Mouse (Mus musculus): ENCODE measurements around the gene Heatr6. TPM values are rescaled to one million over a fixed set of nuclear protein-coding genes. Genes with fewer than 3 reads are reported as not detected.

The Heatr6 gene
- total RNA-seq, 2 experiments from 2014 or later = 8.5 to 9.2 TPM

- Histone ChIP-seq H3K27ac (no peak overlapping the region), H3K4me3 (no peak overlapping the region)
- TF ChIP-seq CTCF (IDR thresholded peaks at IDR 0.05) = no peak
- intact Hi-C loops (cut with DNase I) = no loop called here
- no peak for DNase-seq
Measured at GRCm38 (mm10) chr11:83771014-83771413, 17.5 kb downstream of the Heatr6 start.

DNA sequence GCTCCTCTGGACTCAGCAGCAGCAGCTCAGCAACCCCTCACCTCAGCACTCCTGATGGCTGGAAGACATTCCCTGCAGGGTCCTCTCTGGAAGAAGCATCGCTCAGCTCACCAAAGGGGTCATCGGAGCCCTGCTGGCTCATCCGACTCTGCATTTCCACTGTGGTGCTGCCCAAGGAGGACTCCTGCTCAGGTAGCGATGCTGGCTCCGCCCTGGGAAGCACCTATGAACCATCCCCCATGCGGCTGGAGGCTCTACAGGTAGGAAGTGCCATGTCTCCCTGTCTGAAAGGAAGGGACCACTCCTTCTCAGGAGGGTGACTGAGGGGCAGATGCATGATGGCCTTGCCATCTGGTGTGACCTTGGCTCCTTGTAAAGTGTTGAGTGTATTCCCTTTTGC is 18.8 kb downstream of the Heatr6 start:
- no peak for DNase-seq
- no peak overlapping the region for H3K27ac ChIP-seq
- no peak overlapping the region for H3K4me3 ChIP-seq
- no peak for TF ChIP-seq CTCF (IDR thresholded peaks at IDR 0.05)
- intact Hi-C loops (cut with DNase I) = no loop called here

DNA sequence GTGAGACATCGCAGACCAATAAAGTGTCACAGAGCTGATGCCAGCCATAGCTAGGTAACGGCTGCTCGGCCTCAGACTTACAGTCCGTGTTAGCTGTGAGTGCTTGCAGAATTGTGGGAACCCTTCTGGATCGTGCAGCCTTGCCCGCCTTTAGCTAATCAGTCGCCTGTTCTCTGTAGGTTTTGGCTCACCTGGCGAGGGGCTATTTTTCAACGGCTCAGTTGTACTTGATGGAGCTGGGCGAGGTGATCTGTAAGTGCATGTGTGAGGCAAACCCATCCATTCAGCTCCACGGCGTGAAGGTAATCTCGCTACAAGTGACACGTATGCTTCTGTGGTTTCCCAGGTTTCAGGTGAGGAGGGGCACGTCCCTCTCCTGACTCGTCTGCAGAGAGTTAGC is 20.2 kb downstream of the Heatr6 start:
- intact Hi-C loops (cut with DNase I) = no loop called here
- DNase-seq = no peak
- Histone ChIP-seq H3K4me3 (no peak overlapping the region), H3K27ac (no peak overlapping the region)
- TF ChIP-seq CTCF (IDR thresholded peaks at IDR 0.05) = no peak

DNA sequence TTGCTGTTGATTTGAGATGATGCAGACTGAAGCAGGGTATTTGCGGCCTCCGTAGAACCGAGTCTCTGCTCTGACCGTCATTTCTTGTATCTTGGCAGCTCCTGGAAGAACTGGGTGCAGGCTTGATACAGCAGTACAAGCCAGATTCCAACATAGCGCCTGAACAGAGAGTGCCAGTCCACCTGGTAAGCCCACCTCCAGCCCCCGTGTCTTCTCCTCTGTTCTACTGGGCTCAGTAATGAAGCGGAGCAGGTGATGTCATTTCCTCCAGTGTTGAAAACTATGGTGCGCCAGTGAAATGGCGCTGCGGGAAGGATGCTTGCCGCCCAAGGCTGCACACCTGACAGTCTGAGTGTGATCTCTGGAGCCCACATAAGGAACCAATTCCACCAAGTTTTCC is 20.8 kb downstream of the Heatr6 start:
- DNase-seq = no peak
- intact Hi-C loops (cut with DNase I) = no loop called here
- TF ChIP-seq CTCF (IDR thresholded peaks at IDR 0.05) = no peak
- Histone ChIP-seq H3K4me3 (no peak overlapping the region), H3K27ac (no peak overlapping the region)

GRCm38 (mm10) chr11:83776798-83777197 is 23.3 kb downstream of the Heatr6 start:
- Histone ChIP-seq H3K27ac (no peak overlapping the region), H3K4me3 (no peak overlapping the region)
- TF ChIP-seq CTCF (IDR thresholded peaks at IDR 0.05) = no peak
- DNase-seq = no peak
- intact Hi-C loops (cut with DNase I) = no loop called here

GRCm38 (mm10) chr11:83783931-83784600 is 30.6 kb downstream of the Heatr6 start:
- H3K4me3 ChIP-seq = no peak overlapping the region
- no peak overlapping the region for H3K27ac ChIP-seq
- no peak for DNase-seq
- intact Hi-C loops (cut with DNase I) = loop anchor here (2.0 kb wide), 1 partner anchor 155 kb away; no protein-coding TSS in a partner anchor
- no peak for TF ChIP-seq CTCF (IDR thresholded peaks at IDR 0.05)

DNA sequence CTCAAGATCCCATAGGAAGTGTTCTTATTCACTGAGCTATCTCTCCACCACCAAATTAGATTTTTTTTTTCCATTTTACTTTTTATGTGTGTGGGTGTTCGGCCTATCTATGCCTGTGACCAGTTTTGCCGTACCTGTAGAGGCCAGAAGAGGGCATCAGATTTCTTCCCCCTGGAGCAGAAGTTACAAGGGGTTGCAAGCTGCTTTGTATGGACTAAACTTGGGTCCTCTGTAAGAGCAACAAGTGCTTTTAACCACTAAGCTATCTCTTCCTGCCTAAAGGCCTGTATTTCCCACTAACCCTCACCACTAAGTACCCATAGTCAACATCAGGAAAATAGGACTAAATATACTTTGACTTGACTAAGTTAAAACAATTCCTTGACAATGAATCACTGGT is 31.2 kb downstream of the Heatr6 start:
- peak; percentile 59 for TF ChIP-seq CTCF (IDR thresholded peaks at IDR 0.05)
- no peak overlapping the region for H3K4me3 ChIP-seq
- intact Hi-C loops (cut with DNase I) = loop anchor here (2.0 kb wide), 1 partner anchor 154 kb away; no protein-coding TSS in a partner anchor
- DNase-seq = no peak
- no peak overlapping the region for H3K27ac ChIP-seq

DNA sequence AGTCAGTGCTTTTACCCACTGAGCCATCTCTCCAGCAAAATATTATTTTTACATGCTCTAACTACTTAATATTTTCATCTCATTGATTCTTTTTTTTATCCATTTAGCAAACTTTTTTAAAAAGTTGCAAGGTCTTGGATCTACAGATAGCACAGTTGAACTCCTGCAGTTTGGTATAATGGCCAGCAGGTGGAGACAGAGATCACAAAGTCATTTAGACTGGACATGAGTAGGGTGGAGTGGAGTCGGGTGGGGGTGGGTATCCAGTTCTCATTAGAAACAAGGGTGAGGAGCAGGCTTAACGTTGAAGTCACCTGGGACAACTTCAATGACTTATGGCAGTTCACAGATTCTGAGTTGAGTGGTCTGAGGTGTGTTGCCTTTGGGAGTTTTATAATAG is 31.9 kb downstream of the Heatr6 start:
- no peak overlapping the region for H3K4me3 ChIP-seq
- peak; percentile 31 for DNase-seq
- TF ChIP-seq CTCF (IDR thresholded peaks at IDR 0.05) = peak; percentile 78
- intact Hi-C loops (cut with DNase I) = loop anchor here (2.0 kb wide), 1 partner anchor 153 kb away; no protein-coding TSS in a partner anchor
- no peak overlapping the region for H3K27ac ChIP-seq

- DNase-seq = peak; percentile 38
- H3K27ac ChIP-seq = peak overlapping the region; percentile 49; the same call in 1 of the 2 replicates
- intact Hi-C loops (cut with DNase I) = no loop called here
- no peak for TF ChIP-seq CTCF (IDR thresholded peaks at IDR 0.05)
- no peak overlapping the region for H3K4me3 ChIP-seq
Measured at GRCm38 (mm10) chr11:83786835-83787234, 33.3 kb downstream of the Heatr6 start.

DNA sequence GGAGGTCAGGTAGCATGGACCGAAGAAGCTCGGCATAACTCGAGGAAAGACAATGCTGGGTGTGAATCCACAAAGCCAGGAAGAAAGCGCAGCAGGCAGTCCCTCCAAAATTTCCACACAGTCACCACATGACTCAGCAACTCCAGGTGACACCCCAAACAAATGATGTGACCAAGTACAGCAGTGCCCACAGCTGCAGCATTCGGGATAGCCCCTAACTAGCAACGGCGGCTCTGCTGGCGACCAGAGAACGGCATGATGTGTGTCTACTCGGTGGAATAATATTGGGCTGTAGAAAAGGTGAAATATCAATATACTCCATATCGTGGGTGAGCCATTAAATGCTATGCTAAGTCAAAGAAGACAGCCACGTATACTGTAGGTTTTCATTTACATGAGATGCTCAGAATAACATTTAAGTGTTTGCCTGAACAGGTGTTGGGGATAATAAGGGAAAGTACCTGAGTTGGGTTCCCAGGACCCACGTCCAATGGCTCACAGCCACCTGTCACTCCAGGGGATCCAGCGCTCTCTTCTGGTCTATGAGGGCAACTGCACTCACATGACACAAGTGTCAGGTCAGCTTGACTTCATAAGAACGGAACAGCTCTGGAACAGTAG is 34.0 kb downstream of the Heatr6 start:
- intact Hi-C loops (cut with DNase I) = no loop called here
- H3K27ac ChIP-seq = peak overlapping the region; percentile 49; the same call in 1 of the 2 replicates
- DNase-seq = no peak
- H3K4me3 ChIP-seq = no peak overlapping the region
- TF ChIP-seq CTCF (IDR thresholded peaks at IDR 0.05) = peak; percentile 38; the same call in 1 of the 2 replicates

DNA sequence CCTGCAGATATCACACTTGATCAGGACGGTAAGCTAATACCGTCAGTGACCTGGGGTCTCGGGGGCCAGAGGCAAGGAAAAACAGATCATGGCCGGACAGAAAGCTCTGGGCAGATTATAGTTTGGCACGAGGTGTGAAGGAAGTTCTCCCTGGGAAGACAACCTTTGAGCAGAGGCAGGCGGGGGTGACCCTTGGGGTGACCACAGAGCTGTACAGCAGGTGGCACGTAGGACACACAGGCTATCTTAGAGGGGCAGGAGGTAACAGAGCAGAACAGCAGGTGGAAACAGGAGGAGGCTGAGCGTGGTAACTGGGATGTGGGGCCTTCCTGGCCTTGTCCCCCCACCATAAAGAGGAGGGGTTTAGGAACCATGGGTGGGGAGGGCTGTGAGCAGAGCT is 34.8 kb downstream of the Heatr6 start:
- no peak for TF ChIP-seq CTCF (IDR thresholded peaks at IDR 0.05)
- H3K4me3 ChIP-seq = no peak overlapping the region
- H3K27ac ChIP-seq = no peak overlapping the region
- intact Hi-C loops (cut with DNase I) = no loop called here
- no peak for DNase-seq

- H3K4me3 ChIP-seq = no peak overlapping the region
- no peak overlapping the region for H3K27ac ChIP-seq
- TF ChIP-seq CTCF (IDR thresholded peaks at IDR 0.05) = no peak
- peak; percentile 40 for DNase-seq
- intact Hi-C loops (cut with DNase I) = no loop called here
Measured at GRCm38 (mm10) chr11:83789259-83789658, 35.8 kb downstream of the Heatr6 start.

- DNase-seq = no peak
- intact Hi-C loops (cut with DNase I) = no loop called here
- no peak overlapping the region for H3K4me3 ChIP-seq
- no peak overlapping the region for H3K27ac ChIP-seq
- no peak for TF ChIP-seq CTCF (IDR thresholded peaks at IDR 0.05)
Measured at GRCm38 (mm10) chr11:83791133-83791532, 37.6 kb downstream of the Heatr6 start.
